Mouse (Mus musculus) embryonic facial prominence, embryonic 15.5 days (tissue): ENCODE data around the gene Prkch. TPM values are rescaled to one million over a fixed set of nuclear protein-coding genes. Genes with fewer than 3 reads are reported as not detected.

Experiments
- ATAC-seq: fragments of 200-750 bp; cut with Nextera tagmentation; 2 replicates; pipeline ENCODE4 v1.8.0; 2017; ENCODE audit warnings: low read depth, moderate TSS enrichment; ENCODE audit not compliant: insufficient number of reproducible peaks, low FRiP score, low TSS enrichment
- H3K27ac ChIP-seq: fragments of 300-500 bp; sonication (generic); replicated peaks from 2 replicates; pipeline ENCODE4 v1.5.1; 2015; ENCODE audit warnings: mild to moderate bottlenecking, inconsistent platforms
- H3K27me3 ChIP-seq: fragments of 300-500 bp; sonication (generic); 2 replicates; pipeline ENCODE4 v1.6.1; 2015; ENCODE audit warnings: inconsistent platforms
- H3K36me3 ChIP-seq: fragments of 300-500 bp; sonication (generic); 2 replicates; pipeline ENCODE4 v1.6.1; 2015; ENCODE audit warnings: mild to moderate bottlenecking, inconsistent platforms
- H3K4me1 ChIP-seq: fragments of 300-500 bp; sonication (generic); 2 replicates; pipeline ENCODE4 v1.6.1; 2015; ENCODE audit warnings: inconsistent platforms
- H3K4me2 ChIP-seq: fragments of 300-500 bp; sonication (generic); replicated peaks from 2 replicates; pipeline ENCODE4 v1.6.1; 2015; ENCODE audit warnings: mild to moderate bottlenecking, inconsistent platforms
- H3K4me3 ChIP-seq: fragments of 300-500 bp; sonication (generic); replicated peaks from 2 replicates; pipeline ENCODE4 v1.5.1; 2015; ENCODE audit warnings: mild to moderate bottlenecking, inconsistent platforms
- H3K9ac ChIP-seq: fragments of 300-500 bp; sonication (generic); 2 replicates; pipeline ENCODE4 v1.6.1; 2015; ENCODE audit warnings: inconsistent platforms
- H3K9me3 ChIP-seq: fragments of 300-500 bp; sonication (generic); replicated peaks from 2 replicates; pipeline ENCODE4 v1.6.1; 2016; ENCODE audit warnings: inconsistent platforms
- WGBS: fragments of 180-500 bp; shearing (Covaris S2); methylation state at CpG from one replicate; pipeline ENCODE4 v1.1.7; 2015; 5-methylcytosine and 5-hydroxymethylcytosine counted together
- polyA plus RNA-seq: library from polyadenylated mRNA; unstranded; fragments of >200 nt; fragmentation: Nextera tagmentation; extraction: Ambion mirVana; gene quantifications from 2 replicates; pipeline ENCODE4 v1.2.1, GENCODE M21; 2015

Gene Prkch
- polyA plus RNA-seq, 1 experiment from 2014 or later, result 21.0 TPM

- 61% methylated on average over 21 of the region's 21 CpGs for WGBS
- Histone ChIP-seq H3K9ac (no peak overlapping the region), H3K9me3 (no peaks in the 10 kb centered on the region), H3K36me3 (no peaks in the 10 kb centered on the region), H3K27me3 (no peaks in the 10 kb centered on the region), H3K4me2 (no peak overlapping the region), H3K27ac (no peak overlapping the region), H3K4me3 (no peak overlapping the region), H3K4me1 (no peaks in the 10 kb centered on the region)
- ATAC-seq, result no peak
Observed at GRCm38 (mm10) chr12:73715954-73716731, 131.5 kb downstream of the Prkch start.

- no peaks in the 10 kb centered on the region for H3K4me1 ChIP-seq
- H3K36me3 ChIP-seq, result 0 out of 2 replicates have a peak, but pooled peaks cover 3% of the 10 kb centered on the region
- H3K9ac ChIP-seq, result no peak overlapping the region
- no peaks in the 10 kb centered on the region for H3K9me3 ChIP-seq
- H3K27ac ChIP-seq, result no peak overlapping the region
- no peak for ATAC-seq
- no peak overlapping the region for H3K4me2 ChIP-seq
- H3K4me3 ChIP-seq, result no peak overlapping the region
- 73% methylated on average over 10 of the region's 10 CpGs for WGBS
- H3K27me3 ChIP-seq, result no peaks in the 10 kb centered on the region
Observed at GRCm38 (mm10) chr12:73718036-73718435, 133.4 kb downstream of the Prkch start.

- Histone ChIP-seq H3K4me1 (no peaks in the 10 kb centered on the region), H3K27me3 (no peaks in the 10 kb centered on the region), H3K9ac (no peak overlapping the region), H3K4me2 (no peak overlapping the region), H3K27ac (no peak overlapping the region), H3K9me3 (no peaks in the 10 kb centered on the region), H3K4me3 (no peak overlapping the region), H3K36me3 (0 out of 2 replicates have a peak, but pooled peaks cover 3% of the 10 kb centered on the region)
- ATAC-seq, result no peak
Observed at GRCm38 (mm10) chr12:73719816-73720215, 135.2 kb downstream of the Prkch start.

- no peak overlapping the region for H3K4me3 ChIP-seq
- no peak overlapping the region for H3K9ac ChIP-seq
- no peak overlapping the region for H3K4me2 ChIP-seq
- no peaks in the 10 kb centered on the region for H3K27me3 ChIP-seq
- H3K9me3 ChIP-seq, result no peaks in the 10 kb centered on the region
- 93% methylated on average over 2 of the region's 2 CpGs for WGBS
- H3K36me3 ChIP-seq, result 0 out of 2 replicates have a peak, but pooled peaks cover 3% of the 10 kb centered on the region
- no peak overlapping the region for H3K27ac ChIP-seq
- ATAC-seq, result no peak
- no peaks in the 10 kb centered on the region for H3K4me1 ChIP-seq
Observed at GRCm38 (mm10) chr12:73720466-73720865, 135.9 kb downstream of the Prkch start.

GRCm38 (mm10) chr12:73722060-73722459, 137.5 kb downstream of the Prkch start:
- Histone ChIP-seq H3K27me3 (no peaks in the 10 kb centered on the region), H3K27ac (no peak overlapping the region), H3K4me2 (no peak overlapping the region), H3K9ac (no peak overlapping the region), H3K36me3 (0 out of 2 replicates have a peak, but pooled peaks cover 3% of the 10 kb centered on the region), H3K9me3 (no peaks in the 10 kb centered on the region), H3K4me3 (no peak overlapping the region), H3K4me1 (no peaks in the 10 kb centered on the region)
- ATAC-seq, result no peak
- WGBS, result 49% methylated on average over 3 of the region's 3 CpGs

- H3K4me2 ChIP-seq, result no peak overlapping the region
- no peaks in the 10 kb centered on the region for H3K9me3 ChIP-seq
- 80% methylated on average over 4 of the region's 4 CpGs for WGBS
- no peak overlapping the region for H3K4me3 ChIP-seq
- ATAC-seq, result no peak
- H3K36me3 ChIP-seq, result 0 out of 2 replicates have a peak, but pooled peaks cover 3% of the 10 kb centered on the region
- H3K4me1 ChIP-seq, result no peaks in the 10 kb centered on the region
- no peak overlapping the region for H3K27ac ChIP-seq
- no peaks in the 10 kb centered on the region for H3K27me3 ChIP-seq
- H3K9ac ChIP-seq, result no peak overlapping the region
Observed at GRCm38 (mm10) chr12:73723067-73723466, 138.5 kb downstream of the Prkch start.

DNA sequence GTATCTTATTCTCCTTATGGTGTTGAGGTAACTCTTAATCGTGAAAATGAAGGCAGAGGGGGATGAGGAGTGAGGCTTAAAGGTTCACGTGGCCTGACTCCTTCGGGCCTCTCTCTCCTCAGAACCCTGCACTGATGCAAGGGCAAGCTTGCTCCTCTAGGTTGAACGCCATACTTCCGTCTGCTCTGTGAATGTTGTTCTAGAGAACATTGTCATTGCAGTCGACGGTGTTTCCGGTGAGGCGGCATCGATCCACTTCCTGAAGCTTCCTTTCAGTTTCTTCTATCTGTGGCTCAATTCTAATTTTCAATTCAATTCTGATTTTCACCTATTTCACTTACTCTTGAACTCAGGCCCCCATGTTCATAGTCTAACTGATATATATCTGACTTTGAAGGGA, 139.3 kb downstream of the Prkch start:
- no peak overlapping the region for H3K4me2 ChIP-seq
- no peaks in the 10 kb centered on the region for H3K4me1 ChIP-seq
- H3K9ac ChIP-seq, result no peak overlapping the region
- ATAC-seq, result no peak
- H3K27me3 ChIP-seq, result no peaks in the 10 kb centered on the region
- no peak overlapping the region for H3K27ac ChIP-seq
- H3K4me3 ChIP-seq, result no peak overlapping the region
- no peaks in the 10 kb centered on the region for H3K9me3 ChIP-seq
- 94% methylated on average over 10 of the region's 10 CpGs for WGBS
- H3K36me3 ChIP-seq, result 0 out of 2 replicates have a peak, but pooled peaks cover 3% of the 10 kb centered on the region

GRCm38 (mm10) chr12:73725825-73726604, 141.4 kb downstream of the Prkch start:
- 0 out of 2 replicates have a peak, but pooled peaks cover 3% of the 10 kb centered on the region for H3K36me3 ChIP-seq
- no peak for ATAC-seq
- H3K4me1 ChIP-seq, result 0 out of 2 replicates have a peak, but pooled peaks cover 4% of the 10 kb centered on the region
- no peak overlapping the region for H3K4me2 ChIP-seq
- no peaks in the 10 kb centered on the region for H3K27me3 ChIP-seq
- H3K9ac ChIP-seq, result no peak overlapping the region
- WGBS, result 81% methylated on average over 9 of the region's 9 CpGs
- H3K27ac ChIP-seq, result no peak overlapping the region
- no peaks in the 10 kb centered on the region for H3K9me3 ChIP-seq
- no peak overlapping the region for H3K4me3 ChIP-seq

GRCm38 (mm10) chr12:73727046-73727445, 142.4 kb downstream of the Prkch start:
- ATAC-seq, result no peak
- H3K9me3 ChIP-seq, result no peaks in the 10 kb centered on the region
- no peaks in the 10 kb centered on the region for H3K27me3 ChIP-seq
- H3K4me3 ChIP-seq, result no peak overlapping the region
- no peak overlapping the region for H3K4me2 ChIP-seq
- 80% methylated on average over 1 of the region's 1 CpGs for WGBS
- H3K9ac ChIP-seq, result no peak overlapping the region
- H3K36me3 ChIP-seq, result 0 out of 2 replicates have a peak, but pooled peaks cover 3% of the 10 kb centered on the region
- no peak overlapping the region for H3K27ac ChIP-seq
- 0 out of 2 replicates have a peak, but pooled peaks cover 8% of the 10 kb centered on the region for H3K4me1 ChIP-seq

DNA sequence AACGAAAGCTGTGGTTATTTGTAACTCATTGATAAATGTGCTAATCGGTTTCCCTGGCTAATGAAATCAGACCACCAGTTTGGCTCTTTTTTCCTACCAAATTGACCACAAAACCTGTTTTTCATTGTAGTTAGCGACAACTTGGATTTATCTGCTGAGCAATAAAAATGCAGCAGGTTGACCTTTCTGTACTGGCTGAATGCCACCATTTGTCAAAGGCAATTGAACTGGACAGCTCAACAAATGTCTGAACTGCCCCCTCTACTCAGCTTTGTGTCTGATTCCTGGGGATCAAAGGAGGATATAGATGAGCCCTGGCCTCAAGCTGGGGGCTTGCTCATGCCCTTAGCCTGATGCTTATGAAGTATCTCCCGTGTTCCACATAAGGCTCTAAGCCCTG, 146.0 kb downstream of the Prkch start:
- no peaks in the 10 kb centered on the region for H3K27me3 ChIP-seq
- no peak overlapping the region for H3K27ac ChIP-seq
- H3K9me3 ChIP-seq, result no peaks in the 10 kb centered on the region
- H3K4me3 ChIP-seq, result no peak overlapping the region
- ATAC-seq, result no peak
- WGBS, result 41% methylated on average over 4 of the region's 4 CpGs
- 0 out of 2 replicates have a peak, but pooled peaks cover 14% of the 10 kb centered on the region for H3K4me1 ChIP-seq
- H3K4me2 ChIP-seq, result no peak overlapping the region
- H3K9ac ChIP-seq, result no peak overlapping the region
- no peaks in the 10 kb centered on the region for H3K36me3 ChIP-seq

GRCm38 (mm10) chr12:73731093-73731492, 146.5 kb downstream of the Prkch start:
- H3K27ac ChIP-seq, result no peak overlapping the region
- no peak; the same call in 1 of the 2 replicates for ATAC-seq
- 76% methylated on average over 5 of the region's 5 CpGs for WGBS
- H3K4me1 ChIP-seq, result 0 out of 2 replicates have a peak, but pooled peaks cover 14% of the 10 kb centered on the region
- no peak overlapping the region for H3K4me3 ChIP-seq
- H3K36me3 ChIP-seq, result no peaks in the 10 kb centered on the region
- H3K4me2 ChIP-seq, result no peak overlapping the region
- H3K27me3 ChIP-seq, result no peaks in the 10 kb centered on the region
- no peaks in the 10 kb centered on the region for H3K9me3 ChIP-seq
- H3K9ac ChIP-seq, result no peak overlapping the region
